Mouse (Mus musculus): ENCODE measurements around the gene Aldh2.

Aldh2 gene

DNA sequence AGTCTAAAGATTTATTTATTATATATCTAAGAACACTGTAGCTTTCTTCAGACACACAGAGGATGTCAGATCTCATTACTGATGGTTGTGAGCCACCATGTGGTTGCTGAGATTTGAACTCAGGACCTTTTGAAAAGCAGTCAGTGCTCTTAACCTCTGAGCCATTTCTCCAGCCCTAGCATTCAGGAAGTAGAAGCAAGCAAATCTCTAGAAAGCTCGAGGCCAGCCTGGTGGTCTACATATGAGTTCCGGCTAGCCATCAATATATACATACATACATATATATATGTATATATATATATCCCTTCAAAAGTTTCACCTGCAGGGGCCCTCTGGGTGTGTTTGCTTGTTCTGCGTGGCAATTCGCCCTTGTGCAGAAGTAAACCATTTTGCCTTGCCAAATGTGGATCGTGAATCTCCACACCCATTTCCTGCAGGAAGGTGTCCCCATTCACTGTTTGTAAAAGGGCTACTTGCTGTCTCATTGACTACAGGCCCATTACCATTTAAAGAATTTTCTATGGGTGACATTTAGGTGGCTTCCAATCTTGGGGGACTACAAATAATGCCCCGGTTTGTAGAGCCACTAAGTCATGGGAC is 1.2 kb upstream of the Aldh2 start:
- no peak for DNase-seq

DNA sequence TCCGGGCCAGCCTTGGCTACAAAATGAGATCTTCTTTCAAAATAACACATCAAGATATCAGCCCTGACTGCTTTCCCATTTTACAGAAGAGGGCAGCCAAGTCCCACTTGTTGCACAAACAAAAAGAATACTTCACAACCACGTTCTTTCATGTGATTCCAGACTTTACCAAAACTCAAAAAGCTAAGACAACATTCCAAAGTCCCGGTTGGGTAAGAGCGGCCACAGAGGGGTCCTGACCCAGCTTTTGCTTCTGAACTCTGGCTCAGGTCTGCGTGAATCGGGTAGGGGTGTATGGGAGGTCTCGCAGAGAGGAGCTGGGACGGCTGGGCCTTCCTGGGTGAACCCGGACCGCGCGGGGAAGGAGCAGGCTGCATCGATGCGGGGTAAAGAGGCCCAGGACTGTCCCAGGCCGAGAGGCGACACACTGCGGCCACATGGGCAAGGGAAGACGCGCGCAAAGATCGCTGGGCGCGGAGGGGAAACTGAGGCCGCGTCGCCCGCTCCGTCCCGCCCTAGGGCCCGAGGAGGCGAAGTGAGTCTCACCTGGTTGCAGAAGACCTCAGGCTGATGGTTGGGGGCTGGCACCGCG is 712 bp downstream of the Aldh2 start:
- DNase-seq, result no peak

DNA sequence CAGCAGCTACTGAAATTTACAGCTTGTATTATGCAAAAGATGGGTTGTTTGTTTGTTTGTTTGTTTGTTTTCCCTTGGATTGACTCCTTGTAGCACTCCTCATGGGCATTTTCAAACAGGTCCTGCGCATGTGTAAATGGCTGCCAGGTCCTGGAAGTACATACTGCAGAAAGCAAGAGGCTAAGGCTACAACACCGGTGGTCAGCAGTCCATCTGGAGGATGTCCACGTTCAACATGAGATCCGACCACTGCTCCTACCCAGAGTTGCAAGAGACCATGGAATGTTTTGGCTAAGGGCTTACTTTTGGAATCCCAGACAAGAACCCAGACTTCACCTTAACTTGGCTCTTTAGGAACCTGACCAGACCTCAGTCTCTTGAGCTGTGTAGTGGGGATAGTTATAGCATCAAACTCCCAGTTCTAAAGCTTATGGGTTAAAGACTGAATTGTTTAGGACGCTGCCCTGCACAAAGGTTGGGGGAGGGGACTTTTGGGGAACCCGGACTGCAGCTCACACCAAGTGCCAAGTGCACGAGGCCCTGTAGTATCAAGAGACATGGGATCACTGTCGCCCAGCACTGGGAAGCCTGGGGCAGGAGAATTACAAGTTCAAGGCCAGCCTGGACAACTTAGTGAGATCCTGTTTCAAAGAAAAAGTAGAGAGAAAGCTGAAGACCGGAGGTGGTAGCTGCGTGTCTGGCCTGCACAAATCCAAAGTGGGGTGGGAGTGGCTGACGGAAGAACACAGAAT is 1.4 kb downstream of the Aldh2 start:
- no peak for DNase-seq

DNA sequence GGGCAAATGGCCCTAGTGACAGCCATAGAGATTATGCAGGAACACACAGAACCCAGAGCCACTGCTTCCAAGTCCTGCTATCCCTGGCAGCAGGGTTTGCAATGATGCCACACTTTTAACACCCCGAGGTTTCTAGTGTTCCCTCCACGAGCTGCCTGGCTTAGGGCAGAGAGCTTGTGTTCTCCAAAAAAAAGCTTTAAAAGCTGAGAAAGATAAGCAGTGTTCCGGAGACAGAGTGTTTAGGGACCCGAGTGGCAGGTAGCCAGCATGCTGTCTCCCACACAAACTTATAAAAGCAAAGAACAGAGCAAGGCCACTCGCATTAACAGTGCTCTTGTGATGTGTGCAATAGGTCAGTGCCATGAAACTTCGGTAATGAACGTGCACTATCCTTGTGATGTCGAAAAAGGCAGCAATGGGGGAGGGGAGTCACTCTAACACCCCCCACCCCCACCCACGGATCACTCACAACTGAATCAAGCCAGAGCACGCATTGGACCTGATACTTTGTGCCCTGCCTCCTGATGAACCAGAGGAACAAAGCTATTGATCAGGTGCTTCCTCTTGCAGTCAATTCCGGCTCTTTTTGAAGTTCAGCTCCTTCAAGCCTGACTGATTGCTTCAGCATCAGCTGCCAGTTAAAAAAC is 2.1 kb downstream of the Aldh2 start:
- DNase-seq, result no peak

DNA sequence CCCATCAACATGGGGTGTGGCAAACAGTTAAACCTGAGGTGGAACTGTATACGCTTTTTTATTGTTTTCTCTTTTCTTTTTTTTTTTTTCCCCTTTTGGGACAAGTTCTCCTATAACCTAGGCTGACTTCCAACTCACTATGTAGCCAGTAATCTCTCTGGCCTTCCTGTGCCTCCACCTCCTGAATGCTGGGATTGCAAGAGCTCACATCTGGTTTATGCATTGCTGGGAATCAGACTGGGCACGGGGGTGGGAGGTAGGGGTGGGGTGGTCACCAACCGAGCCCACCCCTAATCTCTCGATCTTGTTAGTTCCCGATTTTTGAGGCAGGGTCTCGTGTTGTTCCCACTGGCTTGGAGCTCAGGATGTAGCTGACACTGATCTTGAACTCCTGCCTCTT is 3.7 kb downstream of the Aldh2 start:
- no peak for DNase-seq

DNA sequence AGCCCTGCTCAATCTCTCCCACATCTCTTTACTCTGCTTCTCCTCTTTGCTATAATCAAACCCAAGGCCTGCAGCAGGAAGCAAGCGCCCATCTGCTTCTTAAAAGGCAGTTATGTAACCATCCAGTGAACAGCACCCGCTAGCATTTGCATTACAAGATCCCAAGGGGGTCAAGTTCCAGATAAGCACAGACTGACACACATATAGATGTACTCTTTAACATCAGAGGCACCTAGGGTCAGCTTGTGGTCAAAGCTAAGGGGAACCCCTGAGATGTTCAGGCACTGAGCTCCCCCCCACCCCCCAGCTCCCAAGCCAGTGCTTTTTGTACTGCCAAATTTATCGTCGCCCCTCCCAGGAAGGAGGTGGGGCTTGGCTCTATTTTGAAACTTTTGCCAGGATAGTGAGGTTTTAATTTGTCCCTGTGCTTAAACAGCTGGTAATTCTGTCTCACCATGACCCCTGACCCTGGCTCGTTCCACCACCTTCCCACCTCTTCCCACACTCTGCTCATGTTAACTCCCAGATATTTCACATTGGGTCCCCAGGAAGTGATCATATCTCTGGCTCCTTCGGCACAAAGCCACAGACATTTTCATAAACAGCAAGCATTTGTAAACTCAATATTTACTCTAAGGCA is 7.1 kb downstream of the Aldh2 start:
- peak; percentile 43 to 69 for DNase-seq

DNA sequence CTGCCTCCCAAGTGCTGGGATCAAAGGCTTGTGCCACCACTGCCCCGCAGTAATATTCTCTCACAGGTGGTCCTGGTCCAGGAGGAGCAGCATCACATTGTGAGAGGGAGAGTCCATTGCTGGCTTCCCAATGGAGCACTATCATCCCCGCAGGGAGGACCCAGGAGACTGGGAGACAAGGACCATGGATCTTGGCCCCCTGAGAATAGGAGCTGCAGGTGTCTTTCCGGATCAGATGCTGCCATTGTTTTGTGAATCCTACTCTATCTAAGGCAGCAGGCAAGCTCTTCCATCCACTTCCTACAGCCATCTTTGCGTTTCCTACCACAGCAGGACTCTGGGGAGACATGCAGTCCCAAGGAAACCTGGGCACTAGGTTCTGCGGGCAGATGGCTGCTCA is 7.9 kb downstream of the Aldh2 start:
- DNase-seq, result no peak

DNA sequence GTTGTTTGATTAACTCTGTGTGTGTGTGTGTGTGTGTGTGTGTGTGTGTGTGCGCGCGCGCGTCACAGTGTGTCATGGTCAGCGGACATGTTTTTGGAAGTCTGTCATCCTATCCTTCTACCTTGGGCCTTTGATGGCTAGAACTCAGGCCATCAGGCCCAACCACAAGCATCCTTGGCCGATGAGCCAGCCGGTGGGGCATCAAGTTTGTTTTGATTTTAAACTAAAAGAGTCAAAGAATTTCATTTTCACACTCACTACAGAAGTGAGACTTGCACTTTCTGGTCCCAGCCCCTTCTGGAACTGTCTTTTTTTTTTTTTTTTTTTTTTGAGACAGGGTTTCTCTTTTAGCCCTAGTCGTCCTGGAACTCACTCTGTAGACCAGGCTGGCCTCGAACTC is 8.6 kb downstream of the Aldh2 start:
- DNase-seq, result no peak

DNA sequence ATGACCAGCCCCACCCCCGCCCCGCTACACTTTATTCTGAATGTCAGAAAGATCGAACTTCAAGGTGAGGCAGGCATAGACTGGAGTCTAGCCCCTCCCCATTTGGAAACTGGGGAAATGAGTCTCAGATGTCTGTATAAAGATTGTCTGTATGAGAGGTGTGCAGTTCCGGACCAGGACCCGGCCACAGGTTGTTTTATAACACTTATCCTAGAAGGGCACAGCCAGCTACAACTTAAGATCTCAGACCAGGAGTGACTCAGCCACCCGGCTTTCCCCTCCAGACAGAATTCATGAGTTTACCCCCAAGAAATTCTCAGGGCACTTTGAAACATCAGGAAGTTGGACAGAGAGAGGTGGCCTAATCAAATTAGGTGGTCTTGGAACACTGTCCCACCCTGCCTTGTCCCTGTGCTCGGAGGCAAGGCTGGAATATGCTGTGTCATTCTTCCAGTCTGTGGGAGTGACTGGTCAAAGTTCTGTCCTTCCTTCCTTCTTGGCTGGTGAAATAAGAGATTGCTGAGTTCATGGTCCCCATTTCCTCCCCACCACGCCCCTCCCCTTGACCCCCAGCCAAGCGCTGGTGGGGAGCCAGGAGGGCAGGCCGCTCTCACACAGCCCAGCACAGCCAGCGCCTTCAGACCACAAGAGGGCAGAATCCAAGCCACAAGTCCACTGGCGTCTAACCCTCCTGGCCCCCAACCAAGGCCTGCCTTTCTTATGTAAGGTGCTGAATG is 9.7 kb downstream of the Aldh2 start:
- peak; percentile 98 to 99 for DNase-seq

DNA sequence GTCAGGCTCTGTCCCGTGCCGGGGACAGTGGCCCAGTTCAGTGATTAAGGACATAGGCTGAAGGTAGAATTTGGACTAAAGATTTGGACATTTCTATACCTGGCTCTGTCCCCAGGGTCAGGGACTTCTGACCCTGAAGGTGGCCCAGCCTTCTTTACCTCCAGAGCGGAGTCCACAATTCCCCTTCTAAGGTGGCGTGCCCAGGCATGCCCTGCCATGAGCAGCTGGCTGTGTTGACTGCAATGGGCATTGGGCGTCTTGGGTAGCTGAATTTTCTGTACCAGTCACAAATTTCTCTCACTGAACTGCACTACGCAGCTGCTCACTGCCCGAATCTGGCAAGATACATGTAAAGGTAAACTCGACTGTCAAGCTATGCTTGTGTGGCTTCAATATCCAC is 11.7 kb downstream of the Aldh2 start:
- no peak for DNase-seq

DNA sequence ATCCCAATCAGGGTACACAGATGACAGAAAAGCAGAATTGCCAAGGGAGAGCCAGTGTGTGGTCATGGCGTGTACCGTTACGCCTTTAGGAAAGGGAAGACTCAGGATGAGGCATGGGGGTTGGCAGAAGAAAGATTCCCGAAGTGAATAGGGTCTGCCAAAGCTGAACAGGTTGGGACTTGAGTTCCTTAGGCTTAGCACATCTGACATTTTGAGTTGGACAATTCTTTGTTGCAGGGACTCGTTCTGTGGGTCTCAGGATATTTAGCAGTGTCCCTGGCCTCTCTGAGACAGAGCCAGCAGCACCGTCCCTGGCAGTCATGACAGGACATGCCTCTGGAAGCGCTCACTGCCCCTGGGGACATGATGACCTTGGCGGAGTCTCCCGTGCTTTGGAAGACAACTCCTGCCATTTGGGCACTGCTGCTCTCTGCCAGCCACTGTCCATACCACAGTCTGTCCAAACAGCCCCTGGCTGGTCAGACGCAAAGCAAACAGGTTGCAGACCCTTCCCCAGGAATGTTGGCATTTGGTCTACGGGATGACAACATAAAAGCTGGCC is 16.6 kb downstream of the Aldh2 start:
- no peak for DNase-seq

DNA sequence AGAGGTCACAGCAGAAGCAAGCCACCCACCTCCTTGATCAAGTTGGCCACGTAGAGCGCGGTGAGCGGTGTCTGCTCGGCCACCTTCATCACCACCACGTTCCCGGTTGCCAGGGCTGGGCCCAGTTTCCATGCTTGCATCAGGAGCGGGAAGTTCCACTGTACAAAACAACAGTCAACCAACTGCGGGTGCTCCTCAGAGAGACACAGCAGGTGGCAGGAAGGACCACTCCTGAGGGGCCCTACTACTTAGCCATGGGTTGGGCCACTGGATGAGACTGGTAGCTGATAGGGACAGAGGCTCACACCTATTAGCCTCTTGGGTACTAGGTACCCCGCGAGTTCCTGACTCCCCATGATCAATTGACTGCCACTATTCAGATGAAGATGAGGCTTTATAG is 17.8 kb downstream of the Aldh2 start:
- no peak for DNase-seq

DNA sequence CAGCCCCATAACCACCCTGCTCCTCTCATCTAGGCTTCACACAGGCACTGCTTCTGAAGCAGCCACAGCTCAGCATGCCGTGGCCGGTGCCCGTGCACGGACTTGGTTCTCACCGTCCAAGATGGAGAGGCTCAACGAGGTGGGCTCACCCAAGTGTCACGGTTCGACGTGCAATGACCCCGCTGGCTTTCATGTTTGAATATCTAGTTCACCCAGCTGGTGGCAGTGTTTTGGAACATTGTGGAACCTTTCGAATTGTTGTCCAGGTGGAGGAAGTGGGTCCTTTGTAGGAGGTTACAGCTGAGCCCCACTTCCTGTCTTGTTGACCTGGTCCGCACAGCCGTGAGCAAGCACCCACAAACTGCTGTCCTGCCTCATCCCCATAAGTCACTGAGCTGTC is 19.5 kb downstream of the Aldh2 start:
- no peak for DNase-seq

DNA sequence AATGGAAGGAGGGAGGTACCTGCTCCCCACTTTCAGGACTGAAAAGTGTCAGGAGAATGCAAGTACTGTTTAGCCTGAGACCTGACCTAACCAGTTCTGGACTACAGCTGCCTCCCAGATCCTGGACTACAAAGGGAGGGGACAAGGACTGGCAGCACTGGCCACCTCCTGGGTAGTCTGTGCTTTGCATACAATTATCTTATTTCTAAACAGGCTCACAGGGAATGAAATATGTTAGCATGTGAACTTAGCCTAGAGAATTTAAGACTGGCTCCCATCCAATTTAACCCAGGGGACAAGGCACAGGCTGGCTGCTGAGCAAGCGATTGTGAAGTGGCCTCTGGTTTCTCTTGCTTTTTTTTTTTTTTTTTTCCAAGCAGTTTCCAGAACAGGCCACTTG is 22.8 kb downstream of the Aldh2 start:
- DNase-seq, result no peak

DNA sequence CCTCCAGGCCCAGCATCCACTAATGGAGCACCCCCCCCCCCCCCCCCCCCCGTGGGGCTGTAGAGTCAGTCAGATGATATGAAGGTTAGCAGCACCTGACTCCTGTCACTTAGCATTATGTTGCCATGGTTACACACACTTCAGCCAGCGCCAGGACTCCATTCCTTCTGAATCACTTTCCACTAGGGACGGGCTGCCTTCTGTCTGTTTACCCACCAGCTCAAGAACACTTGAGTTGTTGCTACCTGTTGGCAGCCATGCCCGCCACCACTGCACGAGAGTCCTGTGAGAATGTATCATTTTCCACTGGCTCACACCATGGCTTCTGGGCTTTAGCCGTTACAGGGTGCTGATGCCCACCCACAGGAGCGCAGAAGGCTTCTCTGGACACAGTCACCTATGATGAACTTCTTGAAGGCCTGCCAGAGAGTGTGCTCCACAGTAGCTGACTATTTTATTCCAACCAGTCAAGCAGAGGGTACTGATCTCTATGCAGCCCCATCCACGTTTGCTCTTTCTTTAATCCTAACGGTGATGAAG is 23.7 kb downstream of the Aldh2 start:
- DNase-seq, result no peak

DNA sequence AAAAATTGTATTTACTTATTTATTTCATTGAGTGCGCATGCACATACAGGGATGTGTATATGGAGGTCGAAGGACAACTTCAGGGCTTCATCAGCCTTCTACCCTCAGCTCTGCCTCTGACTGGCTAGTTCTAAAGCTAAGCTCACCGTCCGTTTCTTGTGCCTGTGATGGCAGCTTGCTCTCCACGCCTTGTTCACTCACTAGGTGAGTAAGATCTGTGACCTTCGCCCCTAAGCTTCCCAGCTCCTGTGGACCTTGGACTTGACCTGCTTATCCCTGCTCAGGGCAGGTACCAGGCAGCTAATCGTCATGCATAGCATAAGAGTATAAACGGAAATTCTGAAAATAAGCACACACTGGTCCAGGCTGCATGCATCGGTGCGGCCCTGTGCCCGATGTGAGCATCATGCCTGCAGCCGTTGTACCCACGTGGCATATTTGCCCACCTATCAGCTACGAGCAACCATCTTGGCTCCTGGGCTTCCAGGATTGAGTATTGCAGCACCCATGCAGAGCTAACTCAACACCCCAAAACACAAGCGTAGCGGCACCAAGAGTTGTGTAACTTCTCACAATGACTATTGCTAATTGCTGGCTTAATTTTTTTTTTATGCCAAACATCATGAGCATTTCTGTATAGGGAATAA is 27.5 kb downstream of the Aldh2 start:
- DNase-seq, result peak; percentile 72 to 87

DNA sequence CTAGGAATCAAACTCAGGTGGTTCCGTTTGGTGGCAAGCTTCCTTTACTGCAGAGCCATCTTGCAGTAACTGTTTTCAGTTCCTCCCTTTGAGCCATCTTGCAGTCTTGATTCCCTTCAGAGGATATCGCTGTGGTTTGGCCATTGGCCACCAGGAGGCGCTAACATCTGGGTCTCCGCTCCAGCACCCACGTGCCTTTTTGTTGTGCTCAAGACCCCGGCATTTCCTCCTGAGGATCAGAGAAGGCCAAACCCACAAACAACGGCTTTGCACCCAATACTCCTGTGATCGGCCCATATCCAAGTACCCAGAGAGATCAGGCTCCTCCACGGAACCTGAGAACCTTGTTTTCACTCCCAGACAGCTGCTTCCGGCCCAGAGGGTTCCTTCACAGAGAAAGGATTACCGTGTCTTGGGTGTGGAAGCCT is 29.1 kb downstream of the Aldh2 start:
- peak; percentile 90 to 95 for DNase-seq

DNA sequence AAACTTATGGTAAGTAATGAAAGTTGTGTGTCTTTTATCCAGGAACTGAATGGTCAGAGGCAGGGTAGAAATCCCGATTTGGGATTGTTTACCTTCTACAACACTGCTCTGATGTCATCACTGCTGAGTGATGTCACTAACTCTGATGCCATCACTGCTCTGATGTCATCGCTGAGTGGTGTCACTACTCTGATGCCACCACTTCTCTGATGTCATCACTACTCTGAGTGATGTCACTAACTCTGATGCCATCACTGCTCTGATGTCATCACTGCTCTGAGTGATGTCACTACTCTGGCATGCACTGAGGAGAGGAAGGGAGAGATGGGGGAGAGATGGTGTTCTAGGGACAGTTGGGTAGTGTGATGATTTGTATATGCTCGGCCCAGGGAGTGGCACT is 31.2 kb downstream of the Aldh2 start:
- DNase-seq, result no peak

DNA sequence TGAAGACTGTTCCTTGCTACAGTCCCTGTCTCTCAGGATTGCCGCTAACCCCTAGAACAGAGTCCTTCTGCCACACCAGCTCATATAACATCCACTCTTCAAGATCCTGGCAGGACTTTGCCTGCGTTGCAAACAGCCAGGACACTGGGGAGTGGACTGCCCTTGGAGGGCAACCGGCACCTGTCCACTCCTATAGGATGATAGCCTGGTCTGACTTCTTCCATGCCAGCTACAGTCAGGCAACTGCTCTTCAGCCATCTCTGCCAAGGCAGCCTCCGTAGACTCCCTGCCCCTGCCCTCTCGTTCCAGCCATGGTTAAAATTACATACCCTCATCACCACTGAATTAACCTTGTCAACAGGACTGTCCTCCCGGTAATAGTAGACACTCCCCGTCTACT is 44.4 kb downstream of the Aldh2 start:
- peak in 1 of 2 experiments; percentile 72 for DNase-seq

DNA sequence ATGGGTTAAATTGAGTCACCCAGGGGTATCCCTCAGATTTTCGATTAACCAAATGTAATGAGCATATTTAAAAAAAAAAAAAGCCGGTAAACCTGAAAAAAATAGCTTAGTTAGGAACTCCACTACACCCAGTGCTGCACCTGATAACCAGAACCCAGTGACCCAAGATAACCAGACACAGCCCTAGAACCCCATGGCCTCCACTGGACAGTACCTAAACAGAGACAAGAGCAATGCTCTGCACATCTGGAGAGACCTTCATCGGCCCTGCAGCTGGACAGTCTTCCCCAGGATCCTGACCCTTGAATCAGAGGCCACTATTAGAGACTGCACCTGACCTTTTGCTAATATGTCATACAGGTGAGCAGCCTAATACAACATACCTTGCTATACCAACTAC is 46.5 kb downstream of the Aldh2 start:
- no peak for DNase-seq

DNA sequence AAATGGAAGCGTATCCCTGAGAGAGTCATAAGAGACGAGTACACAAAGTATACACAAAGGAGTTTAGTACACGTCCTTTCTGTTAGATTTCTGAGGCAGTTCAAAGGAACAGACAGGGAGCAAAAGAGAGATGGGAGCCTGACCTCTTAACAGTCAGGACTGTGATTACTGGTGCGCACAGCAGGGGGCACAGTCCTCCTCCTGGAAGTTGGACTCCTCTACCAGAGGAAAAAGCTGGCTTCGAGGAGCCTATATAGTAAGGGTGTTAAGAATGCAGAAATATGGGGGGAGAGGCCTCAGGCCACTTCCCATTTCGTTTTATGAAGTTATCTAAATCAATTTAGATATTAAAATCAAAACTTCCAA is 47.1 kb downstream of the Aldh2 start:
- DNase-seq, result peak; percentile 79 to 85
